Mouse (Mus musculus) hindbrain, embryonic 11.5 days (tissue): ENCODE measurements around the gene Uhrf1. TPM values are rescaled to one million over a fixed set of nuclear protein-coding genes. Genes with fewer than 3 reads are reported as not detected.

Experiments used
- ATAC-seq: fragments of 200-750 bp; cut with Nextera tagmentation; 2 replicates; pipeline ENCODE4 v1.8.0; 2017; ENCODE audit warnings: mild to moderate bottlenecking, moderate TSS enrichment, moderate library complexity; ENCODE audit not compliant: low FRiP score
- DNase-seq: peaks from one replicate; pipeline ENCODE4 v3.0.0-alpha.2; 2015; ENCODE audit warnings: low spot score
- H3K27ac ChIP-seq: fragments of 300-500 bp; sonication (generic); 2 replicates; pipeline ENCODE4 v1.5.1; 2014; ENCODE audit warnings: mild to moderate bottlenecking, low read depth, low read length
- H3K27me3 ChIP-seq: fragments of 300-500 bp; sonication (generic); 2 replicates; pipeline ENCODE4 v1.6.1; 2014; ENCODE audit warnings: mild to moderate bottlenecking, low read length, moderate library complexity, mixed read lengths; ENCODE audit not compliant: control insufficient read depth, insufficient read depth
- H3K36me3 ChIP-seq: fragments of 300-500 bp; sonication (generic); 2 replicates; pipeline ENCODE4 v1.6.1; 2014; ENCODE audit warnings: mild to moderate bottlenecking, low read length, moderate library complexity, mixed read lengths; ENCODE audit not compliant: control insufficient read depth, insufficient read depth
- H3K4me1 ChIP-seq: fragments of 300-500 bp; sonication (generic); replicated peaks from 2 replicates; pipeline ENCODE4 v1.6.1; 2014; ENCODE audit warnings: low read length, mixed read lengths; ENCODE audit not compliant: control insufficient read depth, insufficient read depth
- H3K4me2 ChIP-seq: fragments of 300-500 bp; sonication (generic); replicated peaks from 2 replicates; pipeline ENCODE4 v1.6.1; 2014; ENCODE audit warnings: mild to moderate bottlenecking, low read depth, low read length
- H3K4me3 ChIP-seq: fragments of 300-500 bp; sonication (generic); 2 replicates; pipeline ENCODE4 v1.5.1; 2014; ENCODE audit warnings: low read depth, low read length
- H3K9ac ChIP-seq: fragments of 300-500 bp; sonication (generic); 2 replicates; pipeline ENCODE4 v1.6.1; 2014; ENCODE audit warnings: low read depth, low read length
- H3K9me3 ChIP-seq: fragments of 300-500 bp; sonication (generic); 2 replicates; pipeline ENCODE4 v1.6.1; 2016; ENCODE audit warnings: low read length; ENCODE audit not compliant: control insufficient read depth
- WGBS: fragments of 180-500 bp; shearing (Covaris S2); extraction: QIAGEN DNeasy Blood & Tissue Kit; methylation state at CpG from one replicate; pipeline ENCODE4 v1.1.7; 2014; 5-methylcytosine and 5-hydroxymethylcytosine counted together
- polyA plus RNA-seq: library from polyadenylated mRNA; unstranded; fragments of >200 nt; fragmentation: Nextera tagmentation; extraction: Ambion mirVana; gene quantifications from 2 replicates; pipeline ENCODE4 v1.2.1, GENCODE M21; 2014

Gene Uhrf1
- polyA plus RNA-seq, 1 experiment from 2014 or later: 77.7 TPM

GRCm38 (mm10) chr17:56278340-56278739 is 24.8 kb upstream of the Uhrf1 start:
- 91% methylated on average over 5 of the region's 5 CpGs for WGBS
- Histone ChIP-seq H3K27me3 (no peaks in the 10 kb centered on the region), H3K9ac (no peak overlapping the region), H3K9me3 (no peaks in the 10 kb centered on the region), H3K27ac (no peak overlapping the region), H3K36me3 (no peaks in the 10 kb centered on the region), H3K4me2 (no peak overlapping the region), H3K4me1 (no peaks in the 10 kb centered on the region), H3K4me3 (no peak overlapping the region)
- DNase-seq (no peak), ATAC-seq (no peak)

GRCm38 (mm10) chr17:56279481-56280155 is 23.5 kb upstream of the Uhrf1 start:
- Histone ChIP-seq H3K27ac (no peak overlapping the region), H3K4me3 (no peak overlapping the region), H3K4me1 (no peaks in the 10 kb centered on the region), H3K36me3 (no peaks in the 10 kb centered on the region), H3K27me3 (no peaks in the 10 kb centered on the region), H3K4me2 (no peak overlapping the region), H3K9me3 (no peaks in the 10 kb centered on the region), H3K9ac (no peak overlapping the region)
- ATAC-seq: no peak
- DNase-seq: no peak
- WGBS: 90% methylated on average over 12 of the region's 12 CpGs

- no peak overlapping the region for H3K27ac ChIP-seq
- no peak overlapping the region for H3K4me2 ChIP-seq
- ATAC-seq (no peak), DNase-seq (no peak)
- no peaks in the 10 kb centered on the region for H3K4me1 ChIP-seq
- no peak overlapping the region for H3K9ac ChIP-seq
- WGBS: 93% methylated on average over 12 of the region's 12 CpGs
- H3K4me3 ChIP-seq: no peak overlapping the region
- no peaks in the 10 kb centered on the region for H3K9me3 ChIP-seq
- H3K27me3 ChIP-seq: no peaks in the 10 kb centered on the region
- H3K36me3 ChIP-seq: no peaks in the 10 kb centered on the region
Measured at GRCm38 (mm10) chr17:56281193-56281592, 21.9 kb upstream of the Uhrf1 start.

GRCm38 (mm10) chr17:56282802-56283201 is 20.3 kb upstream of the Uhrf1 start:
- H3K36me3 ChIP-seq: no peaks in the 10 kb centered on the region
- 93% methylated on average over 4 of the region's 4 CpGs for WGBS
- no peak for ATAC-seq

GRCm38 (mm10) chr17:56283316-56283715 is 19.8 kb upstream of the Uhrf1 start:
- no peak overlapping the region for H3K9ac ChIP-seq
- H3K4me2 ChIP-seq: no peak overlapping the region
- H3K27me3 ChIP-seq: no peaks in the 10 kb centered on the region
- WGBS: 91% methylated on average over 8 of the region's 8 CpGs
- H3K4me1 ChIP-seq: 0 out of 2 replicates have a peak, but pooled peaks cover 2% of the 10 kb centered on the region
- DNase-seq (no peak), ATAC-seq (no peak)
- H3K36me3 ChIP-seq: no peaks in the 10 kb centered on the region
- H3K4me3 ChIP-seq: no peak overlapping the region
- H3K27ac ChIP-seq: no peak overlapping the region
- H3K9me3 ChIP-seq: no peaks in the 10 kb centered on the region

More at GRCm38 (mm10) chr17:56282802-56283201, 20.3 kb upstream of the Uhrf1 start:
- Histone ChIP-seq H3K9ac (no peak overlapping the region), H3K4me2 (no peak overlapping the region), H3K27me3 (no peaks in the 10 kb centered on the region), H3K27ac (no peak overlapping the region), H3K4me1 (no peaks in the 10 kb centered on the region), H3K9me3 (no peaks in the 10 kb centered on the region), H3K4me3 (no peak overlapping the region)
- no peak for DNase-seq

- H3K27me3 ChIP-seq: no peaks in the 10 kb centered on the region
- DNase-seq: no peak
- H3K9me3 ChIP-seq: no peaks in the 10 kb centered on the region
- H3K27ac ChIP-seq: no peak overlapping the region
- no peak overlapping the region for H3K9ac ChIP-seq
- H3K4me1 ChIP-seq: peaks cover 7% of the 10 kb centered on the region
- no peak for ATAC-seq
- 96% methylated on average over 11 of the region's 11 CpGs for WGBS
- H3K4me2 ChIP-seq: no peak overlapping the region
- no peak overlapping the region for H3K4me3 ChIP-seq
- H3K36me3 ChIP-seq: no peaks in the 10 kb centered on the region
Measured at GRCm38 (mm10) chr17:56285995-56286394, 17.1 kb upstream of the Uhrf1 start.

GRCm38 (mm10) chr17:56287830-56288229 is 15.3 kb upstream of the Uhrf1 start:
- no peak for ATAC-seq
- Histone ChIP-seq H3K9me3 (no peaks in the 10 kb centered on the region), H3K4me2 (no peak overlapping the region), H3K4me1 (peaks cover 7% of the 10 kb centered on the region), H3K4me3 (no peak overlapping the region), H3K9ac (no peak overlapping the region), H3K36me3 (no peaks in the 10 kb centered on the region), H3K27me3 (no peaks in the 10 kb centered on the region), H3K27ac (0 out of 2 replicates have a peak overlapping the region, but pooled peaks have one; percentile 30)
- WGBS: 63% methylated on average over 3 of the region's 3 CpGs
- DNase-seq: no peak

GRCm38 (mm10) chr17:56288866-56289265 is 14.3 kb upstream of the Uhrf1 start:
- Histone ChIP-seq H3K36me3 (no peaks in the 10 kb centered on the region), H3K9ac (peak overlapping the region; percentile 35; the same call in 1 of the 2 replicates), H3K27me3 (no peaks in the 10 kb centered on the region), H3K27ac (peak overlapping the region; percentile 76; the same call in 1 of the 2 replicates), H3K4me2 (peak overlapping the region; percentile 56), H3K4me1 (peaks cover 7% of the 10 kb centered on the region), H3K4me3 (peak overlapping the region; percentile 39), H3K9me3 (no peaks in the 10 kb centered on the region)
- 48% methylated on average over 3 of the region's 3 CpGs for WGBS
- ATAC-seq (no peak), DNase-seq (no peak)
